Mouse (Mus musculus): ENCODE measurements around the gene Kalrn. TPM values are rescaled to one million over a fixed set of nuclear protein-coding genes. Genes with fewer than 3 reads are reported as not detected.

Kalrn gene
- polyA plus RNA-seq, 1 experiment from 2014 or later = 43.9 TPM

DNA sequence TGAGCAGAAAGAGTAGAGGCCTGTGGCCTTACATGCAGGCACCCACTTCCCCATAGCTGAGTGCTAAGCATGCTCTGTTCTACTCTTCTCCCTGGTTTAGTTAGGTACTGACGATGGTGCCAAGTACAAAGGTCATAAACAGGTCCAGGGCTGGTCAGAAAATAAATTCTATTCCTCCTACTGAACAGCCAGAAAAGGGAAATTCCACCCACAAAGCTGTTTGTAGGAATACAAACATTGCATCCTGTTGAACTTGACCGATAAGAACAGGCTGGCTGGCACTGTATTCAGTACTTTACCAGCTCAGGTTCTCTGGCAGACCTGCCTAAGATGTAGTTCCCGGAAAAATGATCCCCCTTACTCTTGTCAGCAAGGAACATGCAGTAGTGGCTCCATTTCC lies 247.5 kb downstream of the Kalrn start:
- H3K4me2 ChIP-seq (ENCODE audit: low read length) = no peak overlapping the region
- H3K27ac ChIP-seq (ENCODE audit: low read length) = no peak overlapping the region
- H3K4me3 ChIP-seq (replicated peaks; ENCODE audit: low read length) = no peak overlapping the region
- H3K4me1 ChIP-seq (replicated peaks; ENCODE audit: control insufficient read depth, insufficient read depth, low read length) = peaks cover 18% of the 10 kb centered on the region
- H3K9me3 ChIP-seq (ENCODE audit: control insufficient read depth, low read length) = no peaks in the 10 kb centered on the region
- H3K27me3 ChIP-seq (replicated peaks; ENCODE audit: control insufficient read depth, insufficient read depth, low read length) = no peaks in the 10 kb centered on the region
- no peaks in the 10 kb centered on the region for H3K36me3 ChIP-seq (ENCODE audit: control insufficient read depth, insufficient read depth)
- 93% methylated on average over 3 of the region's 3 CpGs for WGBS
- no peak for ATAC-seq
- H3K9ac ChIP-seq (replicated peaks; ENCODE audit: low read depth, low read length) = no peak overlapping the region

DNA sequence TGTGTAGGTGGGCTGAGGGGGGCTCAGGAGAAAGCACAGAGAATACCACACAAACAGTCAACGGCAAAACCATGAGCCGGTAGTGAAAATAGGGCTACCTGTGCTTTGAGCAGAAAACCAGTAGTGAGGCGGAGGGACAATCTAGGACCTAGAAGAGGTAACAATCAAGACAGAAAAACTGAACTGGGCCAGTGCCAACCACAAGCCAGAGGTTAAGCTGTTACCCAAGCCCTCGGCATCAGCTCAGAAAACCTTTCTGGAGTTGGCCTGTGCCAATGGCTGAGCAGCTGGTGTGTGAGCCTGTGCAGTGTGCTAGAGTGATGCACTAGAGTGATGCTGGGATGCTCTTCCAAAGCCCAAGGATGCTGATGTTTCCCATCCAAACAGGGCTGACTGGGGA lies 248.2 kb downstream of the Kalrn start:
- Histone ChIP-seq H3K4me2 (ENCODE audit: low read length) (no peak overlapping the region), H3K4me1 (replicated peaks; ENCODE audit: control insufficient read depth, insufficient read depth, low read length) (peaks cover 20% of the 10 kb centered on the region), H3K27ac (ENCODE audit: low read length) (no peak overlapping the region), H3K9me3 (ENCODE audit: control insufficient read depth, low read length) (no peaks in the 10 kb centered on the region), H3K9ac (replicated peaks; ENCODE audit: low read depth, low read length) (no peak overlapping the region), H3K4me3 (replicated peaks; ENCODE audit: low read length) (no peak overlapping the region), H3K27me3 (replicated peaks; ENCODE audit: control insufficient read depth, insufficient read depth, low read length) (no peaks in the 10 kb centered on the region), H3K36me3 (ENCODE audit: control insufficient read depth, insufficient read depth) (no peaks in the 10 kb centered on the region)
- 87% methylated on average over 4 of the region's 4 CpGs for WGBS
- ATAC-seq = no peak

GRCm38 (mm10) chr16:34324735-34325134 lies 248.6 kb downstream of the Kalrn start:
- Histone ChIP-seq H3K9ac (replicated peaks; ENCODE audit: low read depth, low read length) (no peak overlapping the region), H3K9me3 (ENCODE audit: control insufficient read depth, low read length) (no peaks in the 10 kb centered on the region), H3K36me3 (ENCODE audit: control insufficient read depth, insufficient read depth) (no peaks in the 10 kb centered on the region), H3K27me3 (replicated peaks; ENCODE audit: control insufficient read depth, insufficient read depth, low read length) (no peaks in the 10 kb centered on the region), H3K27ac (ENCODE audit: low read length) (no peak overlapping the region), H3K4me2 (ENCODE audit: low read length) (no peak overlapping the region), H3K4me1 (replicated peaks; ENCODE audit: control insufficient read depth, insufficient read depth, low read length) (peaks cover 20% of the 10 kb centered on the region), H3K4me3 (replicated peaks; ENCODE audit: low read length) (no peak overlapping the region)
- no peak for ATAC-seq
- 78% methylated on average over 3 of the region's 3 CpGs for WGBS

GRCm38 (mm10) chr16:34323496-34323895 lies 249.8 kb downstream of the Kalrn start:
- Histone ChIP-seq H3K9me3 (ENCODE audit: control insufficient read depth, low read length) (no peaks in the 10 kb centered on the region), H3K9ac (replicated peaks; ENCODE audit: low read depth, low read length) (no peak overlapping the region), H3K4me3 (replicated peaks; ENCODE audit: low read length) (no peak overlapping the region), H3K27ac (ENCODE audit: low read length) (no peak overlapping the region), H3K36me3 (ENCODE audit: control insufficient read depth, insufficient read depth) (no peaks in the 10 kb centered on the region), H3K27me3 (replicated peaks; ENCODE audit: control insufficient read depth, insufficient read depth, low read length) (no peaks in the 10 kb centered on the region), H3K4me2 (ENCODE audit: low read length) (no peak overlapping the region), H3K4me1 (replicated peaks; ENCODE audit: control insufficient read depth, insufficient read depth, low read length) (peaks cover 15% of the 10 kb centered on the region)
- ATAC-seq = no peak
- WGBS = 92% methylated on average over 1 of the region's 1 CpGs

DNA sequence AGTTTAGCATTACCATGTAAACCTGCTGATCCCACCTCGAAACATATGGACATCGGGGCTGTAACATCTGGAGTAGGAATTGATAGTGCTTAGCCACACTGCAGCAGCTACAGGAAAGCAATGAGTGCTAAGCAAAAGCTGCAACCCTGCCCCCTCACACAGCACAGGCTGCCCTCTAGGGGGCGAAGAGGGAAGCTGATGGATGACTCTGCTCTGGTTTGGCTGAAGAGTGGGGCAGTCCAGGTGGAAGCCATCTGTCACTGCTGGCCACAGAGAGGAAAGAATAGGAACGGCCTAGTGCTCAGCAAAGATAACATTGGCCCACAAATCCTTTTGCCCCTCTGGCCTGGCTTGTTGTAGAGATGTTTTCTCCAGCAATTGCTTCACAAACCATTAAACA lies 250.8 kb downstream of the Kalrn start:
- Histone ChIP-seq H3K4me1 (replicated peaks; ENCODE audit: control insufficient read depth, insufficient read depth, low read length) (peaks cover 15% of the 10 kb centered on the region), H3K4me2 (ENCODE audit: low read length) (no peak overlapping the region), H3K9ac (replicated peaks; ENCODE audit: low read depth, low read length) (no peak overlapping the region), H3K9me3 (ENCODE audit: control insufficient read depth, low read length) (no peaks in the 10 kb centered on the region), H3K27ac (ENCODE audit: low read length) (no peak overlapping the region), H3K36me3 (ENCODE audit: control insufficient read depth, insufficient read depth) (no peaks in the 10 kb centered on the region), H3K4me3 (replicated peaks; ENCODE audit: low read length) (no peak overlapping the region), H3K27me3 (replicated peaks; ENCODE audit: control insufficient read depth, insufficient read depth, low read length) (no peaks in the 10 kb centered on the region)
- 35% methylated on average over 4 of the region's 4 CpGs for WGBS
- peak; percentile 76 for ATAC-seq

- H3K9ac ChIP-seq (replicated peaks; ENCODE audit: low read depth, low read length) = no peak overlapping the region
- no peaks in the 10 kb centered on the region for H3K27me3 ChIP-seq (replicated peaks; ENCODE audit: control insufficient read depth, insufficient read depth, low read length)
- no peak overlapping the region for H3K4me3 ChIP-seq (replicated peaks; ENCODE audit: low read length)
- WGBS = 58% methylated on average over 4 of the region's 4 CpGs
- H3K4me1 ChIP-seq (replicated peaks; ENCODE audit: control insufficient read depth, insufficient read depth, low read length) = peaks cover 18% of the 10 kb centered on the region
- ATAC-seq = no peak
- H3K9me3 ChIP-seq (ENCODE audit: control insufficient read depth, low read length) = no peaks in the 10 kb centered on the region
- H3K27ac ChIP-seq (ENCODE audit: low read length) = no peak overlapping the region
- H3K4me2 ChIP-seq (ENCODE audit: low read length) = no peak overlapping the region
- H3K36me3 ChIP-seq (ENCODE audit: control insufficient read depth, insufficient read depth) = no peaks in the 10 kb centered on the region
Observed at GRCm38 (mm10) chr16:34321066-34321790, 252.1 kb downstream of the Kalrn start.

- ATAC-seq = no peak
- H3K4me3 ChIP-seq (replicated peaks; ENCODE audit: low read length) = no peak overlapping the region
- H3K4me2 ChIP-seq (ENCODE audit: low read length) = no peak overlapping the region
- H3K36me3 ChIP-seq (ENCODE audit: control insufficient read depth, insufficient read depth) = no peaks in the 10 kb centered on the region
- no peak overlapping the region for H3K9ac ChIP-seq (replicated peaks; ENCODE audit: low read depth, low read length)
- H3K27ac ChIP-seq (ENCODE audit: low read length) = no peak overlapping the region
- peaks cover 19% of the 10 kb centered on the region for H3K4me1 ChIP-seq (replicated peaks; ENCODE audit: control insufficient read depth, insufficient read depth, low read length)
- no peaks in the 10 kb centered on the region for H3K27me3 ChIP-seq (replicated peaks; ENCODE audit: control insufficient read depth, insufficient read depth, low read length)
- WGBS = 76% methylated on average over 11 of the region's 11 CpGs
- no peaks in the 10 kb centered on the region for H3K9me3 ChIP-seq (ENCODE audit: control insufficient read depth, low read length)
Observed at GRCm38 (mm10) chr16:34320023-34320800, 253.1 kb downstream of the Kalrn start.

- H3K36me3 ChIP-seq (ENCODE audit: control insufficient read depth, insufficient read depth) = no peaks in the 10 kb centered on the region
- no peak for ATAC-seq
- H3K27me3 ChIP-seq (replicated peaks; ENCODE audit: control insufficient read depth, insufficient read depth, low read length) = no peaks in the 10 kb centered on the region
- H3K4me1 ChIP-seq (replicated peaks; ENCODE audit: control insufficient read depth, insufficient read depth, low read length) = peaks cover 19% of the 10 kb centered on the region
- WGBS = 51% methylated on average over 3 of the region's 3 CpGs
- H3K9ac ChIP-seq (replicated peaks; ENCODE audit: low read depth, low read length) = no peak overlapping the region
- no peaks in the 10 kb centered on the region for H3K9me3 ChIP-seq (ENCODE audit: control insufficient read depth, low read length)
- no peak overlapping the region for H3K4me3 ChIP-seq (replicated peaks; ENCODE audit: low read length)
- H3K4me2 ChIP-seq (ENCODE audit: low read length) = no peak overlapping the region
- H3K27ac ChIP-seq (ENCODE audit: low read length) = no peak overlapping the region
Observed at GRCm38 (mm10) chr16:34317110-34317509, 256.2 kb downstream of the Kalrn start.

DNA sequence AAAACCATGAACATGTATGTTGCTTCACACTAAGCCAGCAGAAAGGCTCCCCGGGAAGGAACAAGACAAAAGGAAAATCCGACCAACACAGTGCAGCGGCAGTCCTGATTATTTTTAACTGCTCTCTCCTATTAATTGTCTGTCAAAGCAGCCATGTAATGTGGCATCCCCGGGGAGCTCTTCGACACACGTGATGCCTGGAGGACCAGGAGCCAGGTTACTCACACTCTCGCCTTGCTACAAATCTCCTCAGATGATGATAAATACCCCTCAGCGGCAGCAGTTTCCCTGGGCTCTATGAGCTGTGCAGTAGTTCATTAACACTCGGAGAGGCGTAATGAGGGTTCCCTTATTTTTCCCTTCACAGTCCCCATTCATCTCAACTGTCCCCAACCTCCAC lies 257.1 kb downstream of the Kalrn start:
- Histone ChIP-seq H3K4me2 (ENCODE audit: low read length) (no peak overlapping the region), H3K4me3 (replicated peaks; ENCODE audit: low read length) (no peak overlapping the region), H3K4me1 (replicated peaks; ENCODE audit: control insufficient read depth, insufficient read depth, low read length) (peaks cover 24% of the 10 kb centered on the region), H3K9ac (replicated peaks; ENCODE audit: low read depth, low read length) (no peak overlapping the region), H3K27me3 (replicated peaks; ENCODE audit: control insufficient read depth, insufficient read depth, low read length) (no peaks in the 10 kb centered on the region), H3K27ac (ENCODE audit: low read length) (peak overlapping the region; percentile 0; the same call in 1 of the 2 replicates), H3K9me3 (ENCODE audit: control insufficient read depth, low read length) (no peaks in the 10 kb centered on the region), H3K36me3 (ENCODE audit: control insufficient read depth, insufficient read depth) (no peaks in the 10 kb centered on the region)
- peak; percentile 48; the same call in 1 of the 2 replicates for ATAC-seq
- 28% methylated on average over 10 of the region's 10 CpGs for WGBS
